Mouse (Mus musculus) CH12.LX (cell line): ENCODE measurements around the gene Prdx6b. TPM values are rescaled to one million over a fixed set of nuclear protein-coding genes. Genes with fewer than 3 reads are reported as not detected.
A peak's percentile ranks its signal among the peaks of the same experiment; 100 is the strongest.

ENCODE experiments used
- DNase-seq: peaks from one replicate; pipeline ENCODE4 v3.0.0-alpha.2; 2013; ENCODE audit errors: extremely low read depth
- H3K27ac ChIP-seq: 2 replicates; pipeline ENCODE4 v1.5.1; 2012; ENCODE audit warnings: low read depth, mild to moderate bottlenecking, control low read depth, moderate library complexity; ENCODE audit not compliant: insufficient read depth
- H3K27me3 ChIP-seq: replicated peaks from 2 replicates; pipeline ENCODE3; 2012; ENCODE audit warnings: inconsistent platforms
- H3K36me3 ChIP-seq, 2 experiments: replicated peaks in 1 of 2; 2 replicates each; pipeline versions ENCODE3 to v1.6.1; 2012; ENCODE audit warnings: inconsistent platforms in 1 of 2, low read length in 1 of 2, mild to moderate bottlenecking in 1 of 2, mixed read lengths in 1 of 2, moderate library complexity in 1 of 2; ENCODE audit not compliant: control insufficient read depth in 1 of 2, insufficient read depth in 1 of 2
- H3K4me1 ChIP-seq, 2 experiments: 2 replicates each; pipeline ENCODE4 v1.6.1; 2012; ENCODE audit warnings: inconsistent platforms in 1 of 2, moderate library complexity in 1 of 2; ENCODE audit not compliant: insufficient read depth in 2 of 2, control insufficient read depth in 1 of 2
- H3K4me2 ChIP-seq: 2 replicates; pipeline ENCODE4 v1.6.1; 2012; ENCODE audit warnings: low read depth, mild to moderate bottlenecking, control low read depth; ENCODE audit not compliant: poor library complexity, insufficient read depth, severe bottlenecking
- H3K4me3 ChIP-seq, 3 experiments: fragments of 150-350 bp in 1 of 3; sonication (generic) in 1 of 3; replicated peaks in 1 of 3; 2 replicates each; pipeline versions ENCODE3 to v1.5.1; 2011 to 2012; ENCODE audit warnings: low read depth in 2 of 3, low read length in 2 of 3, mild to moderate bottlenecking in 2 of 3, moderate library complexity in 2 of 3, control low read depth in 1 of 3, improper control_type of control experiment in 1 of 3, inconsistent platforms in 1 of 3, mixed read lengths in 1 of 3; ENCODE audit not compliant: poor library complexity in 1 of 3
- H3K79me2 ChIP-seq: replicated peaks from 2 replicates; pipeline ENCODE4 v1.6.1; 2012; ENCODE audit warnings: mild to moderate bottlenecking, moderate library complexity; ENCODE audit not compliant: control insufficient read depth, poor library complexity, insufficient read depth, severe bottlenecking; ENCODE audit errors: extremely low read depth
- H3K9ac ChIP-seq: 2 replicates; pipeline ENCODE4 v1.6.1; 2012; ENCODE audit warnings: low read depth, mild to moderate bottlenecking, control low read depth, moderate library complexity; ENCODE audit not compliant: insufficient read depth
- H3K9me3 ChIP-seq: replicated peaks from 2 replicates; pipeline ENCODE3; 2012; ENCODE audit warnings: low read length, inconsistent platforms, mixed read lengths
- CHD2 ChIP-seq: IDR thresholded peaks from 2 replicates; pipeline ENCODE4 v1.6.1; 2011; ENCODE audit warnings: low read length, improper control_type of control experiment
- CTCF ChIP-seq, 2 experiments: IDR thresholded peaks in 1 of 2; conservative IDR thresholded peaks in 1 of 2; 2 replicates each; pipeline ENCODE4 v1.5.1; 2011 to 2012; ENCODE audit warnings: low read depth in 2 of 2, low read length in 2 of 2, improper control_type of control experiment in 1 of 2, inconsistent platforms in 1 of 2, mild to moderate bottlenecking in 1 of 2, moderate library complexity in 1 of 2
- E2F4 ChIP-seq: IDR thresholded peaks from 2 replicates; pipeline ENCODE4 v1.6.1; 2011; ENCODE audit warnings: low read depth, low read length, improper control_type of control experiment; ENCODE audit not compliant: insufficient replicate concordance
- ETS1 ChIP-seq: conservative IDR thresholded peaks from 2 replicates; pipeline ENCODE4 v1.6.1; 2012; ENCODE audit warnings: low read depth, mild to moderate bottlenecking, inconsistent platforms, low read length, improper control_type of control experiment, moderate library complexity
- GABPA ChIP-seq: IDR thresholded peaks from 2 replicates; pipeline ENCODE4 v1.6.1; 2012; ENCODE audit warnings: low read depth, low read length, improper control_type of control experiment, inconsistent platforms; ENCODE audit not compliant: insufficient replicate concordance
- KAT2A ChIP-seq: IDR thresholded peaks from 2 replicates; pipeline ENCODE4 v1.6.1; 2012; ENCODE audit warnings: low read length, improper control_type of control experiment, inconsistent platforms; ENCODE audit not compliant: insufficient replicate concordance
- MAFK ChIP-seq: IDR thresholded peaks from 2 replicates; pipeline ENCODE4 v1.6.1; 2011; ENCODE audit warnings: low read length, improper control_type of control experiment; ENCODE audit not compliant: insufficient replicate concordance
- MAX ChIP-seq: IDR thresholded peaks from 2 replicates; pipeline ENCODE4 v1.6.1; 2011; ENCODE audit warnings: low read length, improper control_type of control experiment
- MAZ ChIP-seq: IDR thresholded peaks from 2 replicates; pipeline ENCODE4 v1.6.1; 2012; ENCODE audit warnings: low read depth, mild to moderate bottlenecking, inconsistent platforms, low read length, improper control_type of control experiment, moderate library complexity
- MEF2A ChIP-seq: IDR thresholded peaks from 2 replicates; pipeline ENCODE4 v1.6.1; 2014; ENCODE audit warnings: low read depth, mild to moderate bottlenecking, inconsistent platforms, low read length, improper control_type of control experiment, borderline replicate concordance
- MXI1 ChIP-seq: IDR thresholded peaks from 2 replicates; pipeline ENCODE4 v1.6.1; 2011; ENCODE audit warnings: mild to moderate bottlenecking, low read depth, low read length, improper control_type of control experiment
- MYC ChIP-seq: IDR thresholded peaks from 2 replicates; pipeline ENCODE4 v1.6.1; 2011; ENCODE audit warnings: low read depth, mild to moderate bottlenecking, improper control_type of control experiment, low read length
- NELFE ChIP-seq: IDR thresholded peaks from 2 replicates; pipeline ENCODE4 v1.6.1; 2011; ENCODE audit warnings: low read depth, low read length, improper control_type of control experiment
- NRF1 ChIP-seq: IDR thresholded peaks from 2 replicates; pipeline ENCODE4 v1.6.1; 2014; ENCODE audit warnings: low read depth, mild to moderate bottlenecking, inconsistent platforms, low read length, improper control_type of control experiment, moderate library complexity
- PAX5 ChIP-seq: IDR thresholded peaks from 2 replicates; pipeline ENCODE4 v1.6.1; 2012; ENCODE audit warnings: low read length, inconsistent platforms, mixed read lengths
- POLR2A ChIP-seq: IDR thresholded peaks from 2 replicates; pipeline ENCODE4 v1.6.1; 2011; ENCODE audit warnings: low read depth, mild to moderate bottlenecking, improper control_type of control experiment, low read length
- POLR2AphosphoS2 ChIP-seq: IDR thresholded peaks from 2 replicates; pipeline ENCODE4 v1.6.1; 2011; ENCODE audit warnings: low read depth, low read length, improper control_type of control experiment
- SIN3A ChIP-seq: IDR thresholded peaks from 2 replicates; pipeline ENCODE4 v1.6.1; 2012; ENCODE audit warnings: low read length, improper control_type of control experiment, inconsistent platforms
- TBP ChIP-seq: conservative IDR thresholded peaks from 2 replicates; pipeline ENCODE4 v1.6.1; 2011; ENCODE audit warnings: low read depth, low read length, improper control_type of control experiment
- TCF12 ChIP-seq: IDR thresholded peaks from 2 replicates; pipeline ENCODE4 v1.6.1; 2014; ENCODE audit warnings: low read depth, mild to moderate bottlenecking, inconsistent platforms, low read length, improper control_type of control experiment
- UBTF ChIP-seq: IDR thresholded peaks from 2 replicates; pipeline ENCODE4 v1.6.1; 2012; ENCODE audit warnings: low read depth, mild to moderate bottlenecking, inconsistent platforms, low read length, improper control_type of control experiment, moderate library complexity
- USF1 ChIP-seq: IDR thresholded peaks from 2 replicates; pipeline ENCODE4 v1.6.1; 2014; ENCODE audit warnings: low read depth, mild to moderate bottlenecking, inconsistent platforms, low read length, improper control_type of control experiment
- ZC3H11A ChIP-seq: IDR thresholded peaks from 2 replicates; pipeline ENCODE4 v1.6.1; 2012; ENCODE audit warnings: low read depth, mild to moderate bottlenecking, inconsistent platforms, low read length, improper control_type of control experiment
- ZKSCAN1 ChIP-seq: IDR thresholded peaks from 2 replicates; pipeline ENCODE4 v1.6.1; 2012; ENCODE audit warnings: low read depth, inconsistent platforms, low read length, improper control_type of control experiment, borderline replicate concordance
- ZMIZ1 ChIP-seq: IDR thresholded peaks from 2 replicates; pipeline ENCODE4 v1.6.1; 2012; ENCODE audit warnings: low read depth, mild to moderate bottlenecking, inconsistent platforms, low read length, improper control_type of control experiment
- dilution Hi-C: fragments of 300-500 bp; cut with MboI; formaldehyde crosslinking; loops from 2 replicates; pipeline ENCODE4 v1.14.3; 2020; ENCODE audit warnings: low sequenced_read_pairs; ENCODE audit not compliant: extremely low pct_unique_long_range_greater_than_20kb, extremely low pct_ligation_motif_present
- in situ Hi-C: fragments of 300-500 bp; cut with MboI; formaldehyde crosslinking; loops from 3 replicates; pipeline ENCODE4 v1.14.3; 2019; ENCODE audit warnings: low sequenced_read_pairs, low pct_ligation_motif_present, low pct_unique_long_range_greater_than_20kb, mixed read lengths
- polyA plus RNA-seq: library from polyadenylated mRNA; unstranded; fragments of >175 nt; gene quantifications from 2 replicates; pipeline ENCODE4 v1.2.1, GENCODE M21; 2012; ENCODE audit warnings: low read depth; ENCODE audit not compliant: insufficient read length
- total RNA-seq, 2 experiments: library from RNA; depleted of rRNA; stranded (reverse); fragments of 300-350 nt in 1 of 2; fragments of >200 nt in 1 of 2; gene quantifications; 2 replicates each; pipeline ENCODE4 v1.2.3; 2012 to 2014

Gene Prdx6b
- total and polyA plus RNA-seq, 3 experiments: not detected

GRCm38 (mm10) chr2:80303957-80304356 is 11.7 kb downstream of the Prdx6b start:
- Histone ChIP-seq H3K27ac (no peak overlapping the region), H3K9ac (no peak overlapping the region), H3K4me3 (peak overlapping the region in 1 of 3 experiments; percentile 52), H3K9me3 (no peaks in the 10 kb centered on the region), H3K79me2 (no peaks in the 10 kb centered on the region), H3K27me3 (no peaks in the 10 kb centered on the region), H3K4me1 (peaks cover 6% of the 10 kb centered on the region in 2 experiments; a peak in 3 of 4 replicates), H3K36me3 (no peaks in the 10 kb centered on the region), H3K4me2 (no peak overlapping the region)
- DNase-seq: no peak
- TF ChIP-seq TBP (no peak), TCF12 (no peak), ZMIZ1 (no peak), MAFK (no peak), MXI1 (no peak), PAX5 (no peak), MEF2A (no peak), NRF1 (no peak), POLR2AphosphoS2 (no peak), ZC3H11A (no peak), ZKSCAN1 (no peak), MYC (no peak), UBTF (no peak), CTCF (conservative IDR thresholded peaks at IDR 0.05 in 1 of 2, IDR thresholded peaks at IDR 0.05 in 1 of 2; ENCODE audit: low read depth in 2 of 2, low read length in 2 of 2) (no peak), CHD2 (no peak), SIN3A (no peak), E2F4 (no peak), POLR2A (no peak)
- in situ Hi-C loops: no loop called here
- dilution Hi-C loops: no loop called here

DNA sequence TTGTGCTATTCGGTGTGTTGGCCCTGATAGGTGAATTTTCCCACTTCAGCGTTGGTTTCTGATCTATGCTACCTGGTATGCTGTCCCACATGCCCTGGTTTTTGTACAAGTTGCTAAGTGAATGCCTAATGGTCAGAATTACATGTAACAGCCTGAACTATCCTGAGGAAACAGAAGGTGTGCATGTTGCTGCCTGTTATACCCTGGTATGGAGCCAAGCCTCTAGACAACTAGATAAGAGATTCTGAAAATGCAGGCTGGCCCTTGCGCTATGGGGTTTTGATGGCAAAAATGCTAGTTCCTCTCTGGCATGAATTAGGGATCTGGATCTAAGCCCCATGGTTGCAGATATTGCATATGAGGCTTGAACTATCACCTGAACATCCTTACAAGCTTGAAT is 15.4 kb downstream of the Prdx6b start:
- Histone ChIP-seq H3K9ac (no peak overlapping the region), H3K36me3 (no peaks in the 10 kb centered on the region), H3K4me3 (no peak overlapping the region), H3K27me3 (no peaks in the 10 kb centered on the region), H3K4me1 (peaks cover 6% of the 10 kb centered on the region in 2 experiments; a peak in 3 of 4 replicates), H3K4me2 (no peak overlapping the region), H3K9me3 (no peaks in the 10 kb centered on the region), H3K79me2 (no peaks in the 10 kb centered on the region), H3K27ac (no peak overlapping the region)
- no peak for DNase-seq
- TF ChIP-seq ETS1 (no peak), POLR2AphosphoS2 (no peak), NRF1 (no peak), GABPA (no peak), MAX (no peak), POLR2A (no peak), SIN3A (no peak), KAT2A (no peak), MXI1 (no peak), TBP (no peak), MAZ (no peak), CTCF (conservative IDR thresholded peaks at IDR 0.05 in 1 of 2, IDR thresholded peaks at IDR 0.05 in 1 of 2; ENCODE audit: low read depth in 2 of 2, low read length in 2 of 2) (no peak), UBTF (no peak), NELFE (no peak), USF1 (no peak), MAFK (no peak), MEF2A (no peak), ZMIZ1 (no peak)
- dilution Hi-C loops: no loop called here
- in situ Hi-C loops: no loop called here
